ENCODE assay signal across 8 mouse cellular contexts in genomic region chr17:28350466-28351352, GRCm38 (mm10). TPM values are rescaled to one million over a fixed set of nuclear protein-coding genes. Genes with fewer than 3 reads are reported as not detected.
A peak's percentile ranks its signal among the peaks of the same experiment; 100 is the strongest.
DNase-seq lines count a peak whose midpoint lies in the region; ATAC-seq and TF ChIP-seq lines count a peak whose summit lies in the region.

Tead3 (minus strand) TSS chr17:28350817.

- peak; percentile 28 for DNase-seq in right cerebral cortex, postnatal 25 days
- no peak for DNase-seq in right cerebral cortex, adult 18-20 months
- DNase-seq in embryonic facial prominence, embryonic 14.5 days (ENCODE audit: low spot score) = peak; percentile 96
- DNase-seq in kidney, postnatal 10 days = peak; percentile 92

- H3K9me3 ChIP-seq in embryonic facial prominence, embryonic 14.5 days (ENCODE audit: control insufficient read depth, low read length) = no peaks in the 10 kb centered on the region
- H3K9me3 ChIP-seq in heart, embryonic 15.5 days (replicated peaks) = no peaks in the 10 kb centered on the region

- TF ChIP-seq POLR2A in small intestine, adult 2 months (IDR thresholded peaks at IDR 0.05; ENCODE audit: low read depth, low read length) = 0 out of 2 replicates have a peak, but pooled peaks have one; percentile 26

- ATAC-seq in embryonic facial prominence, embryonic 14.5 days (ENCODE audit: low read depth) = peak; percentile 90
- peak; percentile 81 for ATAC-seq in heart, embryonic 15.5 days (replicated peaks; ENCODE audit: insufficient number of reproducible peaks, insufficient read depth, low FRiP score, low read depth)
- peak; percentile 27; the same call in 1 of the 2 replicates for ATAC-seq in megakaryocyte, adult 5-6 weeks (ENCODE audit: poor library complexity, severe bottlenecking)
- no peak for ATAC-seq in activated CD4-positive, CD25-positive, alpha-beta regulatory T cell, adult 4 months

- H3K9ac ChIP-seq in embryonic facial prominence, embryonic 14.5 days (ENCODE audit: low read depth, low read length) = peak within 1 kb of the TSS; percentile 97
- peak within 1 kb of the TSS; percentile 94 for H3K9ac ChIP-seq in heart, embryonic 15.5 days

- peaks cover 43% of the 10 kb centered on the region for H3K4me1 ChIP-seq in embryonic facial prominence, embryonic 14.5 days (ENCODE audit: control insufficient read depth, insufficient read depth, low read length)
- H3K4me1 ChIP-seq in heart, embryonic 15.5 days (replicated peaks) = peaks cover 41% of the 10 kb centered on the region
- H3K4me1 ChIP-seq in small intestine, adult 2 months (ENCODE audit: control insufficient read depth, insufficient read depth, insufficient read length, low read length) = peaks cover 19% of the 10 kb centered on the region

- H3K4me2 ChIP-seq in embryonic facial prominence, embryonic 14.5 days (ENCODE audit: low read depth, low read length) = peak within 1 kb of the TSS; percentile 90
- peak within 1 kb of the TSS; percentile 98 for H3K4me2 ChIP-seq in heart, embryonic 15.5 days

- H3K4me3 ChIP-seq in embryonic facial prominence, embryonic 14.5 days (ENCODE audit: low read depth, low read length) = peak within 1 kb of the TSS; percentile 87
- peak within 1 kb of the TSS; percentile 93 for H3K4me3 ChIP-seq in heart, embryonic 15.5 days
- peak within 1 kb of the TSS; percentile 83 for H3K4me3 ChIP-seq in small intestine, adult 2 months (ENCODE audit: low read depth, low read length)

- no peaks in the 10 kb centered on the region for H3K36me3 ChIP-seq in embryonic facial prominence, embryonic 14.5 days (ENCODE audit: control insufficient read depth, insufficient read depth, low read length)
- H3K36me3 ChIP-seq in heart, embryonic 15.5 days = no peaks in the 10 kb centered on the region
- H3K36me3 ChIP-seq in small intestine, adult 2 months (ENCODE audit: control insufficient read depth, insufficient read depth, low read length) = no peaks in the 10 kb centered on the region

- H3K27me3 ChIP-seq in embryonic facial prominence, embryonic 14.5 days (replicated peaks; ENCODE audit: control insufficient read depth, insufficient read depth, low read length) = no peaks in the 10 kb centered on the region
- H3K27me3 ChIP-seq in heart, embryonic 15.5 days = peaks cover 27% of the 10 kb centered on the region
- peaks cover 6% of the 10 kb centered on the region for H3K27me3 ChIP-seq in small intestine, adult 2 months (ENCODE audit: control insufficient read depth, insufficient read depth, low read length)

- 0% methylated on average over 18 of the region's 73 CpGs for WGBS in embryonic facial prominence, embryonic 14.5 days
- under 1% methylated on average over 56 of the region's 73 CpGs for WGBS in heart, embryonic 15.5 days
- under 1% methylated on average over 66 of the region's 73 CpGs for WGBS in small intestine, adult 2 months

- H3K27ac ChIP-seq in embryonic facial prominence, embryonic 14.5 days (replicated peaks; ENCODE audit: low read depth, low read length) = peak within 1 kb of the TSS; percentile 99
- peak within 1 kb of the TSS; percentile 96 for H3K27ac ChIP-seq in heart, embryonic 15.5 days
- peak within 1 kb of the TSS; percentile 86 for H3K27ac ChIP-seq in small intestine, adult 2 months (ENCODE audit: insufficient read depth, low read depth, low read length)

- TF ChIP-seq CTCF in small intestine, adult 2 months (IDR thresholded peaks at IDR 0.05; ENCODE audit: extremely low read depth, insufficient read length, insufficient replicate concordance, low read depth, low read length) = no peak

RNA-seq across cellular contexts. Expression of gene Tead3, which starts in this region (rescaled TPM):
- 11.3 and 12.0 TPM in 2 replicates for polyA plus RNA-seq in embryonic facial prominence, embryonic 14.5 days (2014; fragmentation: Nextera tagmentation; extraction: Ambion mirVana)
- polyA plus RNA-seq in heart, embryonic 15.5 days (2015; fragmentation: Nextera tagmentation; extraction: Ambion mirVana) = 5.3 and 6.6 TPM in 2 replicates
- not detected in 2 replicates for total RNA-seq in megakaryocyte, adult 5-6 weeks (2015)
- total RNA-seq in megakaryocyte, adult 5-6 weeks (2017) = not detected in 2 replicates
- polyA plus RNA-seq in small intestine, adult 2 months (2012; rRNA removed) = 25.2 and 36.7 TPM in 2 replicates
- polyA plus RNA-seq in activated CD4-positive, CD25-positive, alpha-beta regulatory T cell, adult 4 months (2017; shearing (Covaris generic)) = not detected

Comparison
In these comparisons a context has a peak if more than half of its experiments do, and no peak if none do; other contexts are left out.
1. Peak in ATAC-seq in megakaryocyte, adult 5-6 weeks; RNA of the gene not detected or under 1 TPM.